Mouse (Mus musculus) liver, embryonic 14.5 days (tissue): ENCODE results near the gene Vav3.

Experiments
- CTCF ChIP-seq: IDR thresholded peaks from 2 replicates; pipeline ENCODE4 v1.5.1; 2016; ENCODE audit warnings: antibody characterized with exemption, low read depth, control low read depth
- EP300 ChIP-seq: IDR thresholded peaks from 2 replicates; pipeline ENCODE4 v1.6.1; 2016; ENCODE audit warnings: antibody characterized with exemption, low read depth

GRCm38 (mm10) chr3:109327128-109327527 is 13.3 kb upstream of the Vav3 start:
- no peak for TF ChIP-seq CTCF
- TF ChIP-seq EP300 = no peak
